Mouse (Mus musculus): ENCODE measurements around the gene B4galnt2.
"Not testable (repeated sequence)": the region's sequence is repeated elsewhere in the genome, so short reads cannot be mapped to it uniquely, and the experiment has no call there.

The B4galnt2 gene

DNA sequence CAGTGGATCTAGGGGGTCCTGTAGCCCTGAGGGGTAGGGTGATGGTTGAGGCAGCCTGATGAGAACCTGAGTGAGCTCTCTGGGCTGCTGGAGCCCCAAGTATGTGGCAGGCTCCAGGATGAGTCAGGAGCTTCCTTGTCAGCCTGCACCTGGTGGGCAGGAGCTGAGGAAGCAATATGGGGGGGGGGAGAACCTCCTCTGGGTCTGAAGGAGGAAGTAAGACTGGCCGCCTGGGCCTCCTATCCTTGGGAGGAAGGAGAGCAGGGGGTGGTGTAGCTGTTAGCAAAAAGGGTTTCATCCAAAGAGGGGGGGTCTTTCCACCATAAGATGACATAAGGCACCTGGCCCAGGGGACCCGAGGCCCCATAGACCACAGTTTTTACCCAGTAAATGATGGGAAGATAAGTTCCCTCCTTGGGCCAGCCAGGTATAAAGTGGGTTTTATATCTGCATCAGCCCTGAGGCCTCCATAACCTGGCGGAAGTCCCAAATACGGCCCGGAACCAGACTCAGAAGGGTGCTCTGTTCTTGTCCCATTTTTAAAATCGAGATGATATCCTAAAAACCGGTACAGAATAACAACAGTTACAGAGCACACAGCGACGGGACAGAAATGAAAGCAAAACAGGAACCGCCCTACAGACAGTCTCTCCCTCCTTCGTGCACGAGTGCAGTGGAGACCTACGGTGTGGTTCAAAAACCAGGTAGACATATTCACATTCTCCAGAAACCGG, 18.1 kb downstream of the B4galnt2 start:
- no peak for DNase-seq (ENCODE audit: low spot score)

DNA sequence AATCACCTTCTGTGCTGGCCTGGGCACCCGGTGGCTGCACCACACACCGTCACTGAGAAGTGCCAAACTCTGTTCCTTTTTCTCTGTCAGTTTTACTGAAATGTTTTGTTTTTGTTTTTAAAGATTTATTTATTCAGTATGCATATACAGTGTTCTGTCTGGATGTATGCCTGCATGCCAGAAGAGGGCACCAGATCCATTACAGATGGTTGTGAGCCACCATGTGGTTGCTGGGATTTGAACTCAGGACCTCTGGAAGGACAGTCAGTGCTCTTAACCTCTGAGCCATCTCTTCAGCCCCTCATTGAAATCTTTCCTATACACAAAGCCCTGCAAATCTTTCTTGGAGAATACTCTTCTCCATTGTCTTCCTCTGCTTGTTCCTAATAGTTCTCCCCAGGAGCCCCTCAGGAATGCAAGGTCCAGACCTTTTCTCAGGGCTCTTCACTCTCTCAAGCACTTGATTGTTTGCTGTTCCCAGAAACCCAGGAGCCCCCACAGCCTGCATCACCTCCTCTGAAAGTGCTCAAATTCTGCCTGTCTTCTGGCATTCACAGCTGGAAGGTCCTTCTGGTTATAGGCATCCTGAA, 24.1 kb downstream of the B4galnt2 start:
- no peak for DNase-seq (ENCODE audit: low spot score)

DNA sequence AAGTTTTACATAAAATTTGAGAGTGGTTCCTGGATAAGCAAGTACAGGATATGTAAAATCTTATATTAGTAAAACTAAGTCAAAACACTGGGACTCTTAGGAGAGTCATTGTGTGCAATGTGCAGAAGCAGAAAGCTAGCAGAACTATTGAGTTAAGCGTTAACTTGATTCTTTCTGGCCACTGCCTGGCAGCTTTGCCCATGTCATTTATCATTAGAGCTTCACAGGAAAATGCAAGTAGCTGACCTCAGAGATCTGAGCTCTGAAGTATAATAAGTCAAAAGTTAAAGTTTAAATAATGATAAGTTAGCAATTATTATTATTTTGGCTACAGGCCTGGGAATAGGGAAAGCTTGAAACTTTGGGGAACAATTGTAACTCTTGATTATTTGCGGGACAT, 34.8 kb downstream of the B4galnt2 start:
- DNase-seq (ENCODE audit: low spot score), result not testable (repeated sequence)

DNA sequence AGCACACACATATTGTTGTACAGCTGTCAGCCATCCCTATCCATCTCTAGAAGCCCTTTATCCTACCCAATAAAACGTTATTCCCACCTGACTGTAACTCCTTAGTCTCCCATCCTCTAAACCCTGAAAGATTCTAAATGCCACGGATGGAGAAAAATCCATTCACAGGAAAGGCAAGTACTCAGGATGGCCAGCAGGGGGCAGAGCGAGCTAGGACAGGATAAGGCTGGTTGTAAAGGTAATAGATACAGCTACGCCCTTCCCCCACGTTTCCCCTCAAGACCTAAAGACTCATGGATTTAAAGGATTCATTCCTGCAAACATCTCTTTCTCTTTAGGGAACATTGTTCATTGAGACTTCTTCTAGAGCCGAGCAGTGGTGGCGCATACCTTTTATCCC, 38.4 kb downstream of the B4galnt2 start:
- peak; percentile 39 for DNase-seq (ENCODE audit: low spot score)

- DNase-seq (ENCODE audit: low spot score), result no peak
Observed at GRCm38 (mm10) chr11:95875804-95876203, 38.9 kb downstream of the B4galnt2 start.

DNA sequence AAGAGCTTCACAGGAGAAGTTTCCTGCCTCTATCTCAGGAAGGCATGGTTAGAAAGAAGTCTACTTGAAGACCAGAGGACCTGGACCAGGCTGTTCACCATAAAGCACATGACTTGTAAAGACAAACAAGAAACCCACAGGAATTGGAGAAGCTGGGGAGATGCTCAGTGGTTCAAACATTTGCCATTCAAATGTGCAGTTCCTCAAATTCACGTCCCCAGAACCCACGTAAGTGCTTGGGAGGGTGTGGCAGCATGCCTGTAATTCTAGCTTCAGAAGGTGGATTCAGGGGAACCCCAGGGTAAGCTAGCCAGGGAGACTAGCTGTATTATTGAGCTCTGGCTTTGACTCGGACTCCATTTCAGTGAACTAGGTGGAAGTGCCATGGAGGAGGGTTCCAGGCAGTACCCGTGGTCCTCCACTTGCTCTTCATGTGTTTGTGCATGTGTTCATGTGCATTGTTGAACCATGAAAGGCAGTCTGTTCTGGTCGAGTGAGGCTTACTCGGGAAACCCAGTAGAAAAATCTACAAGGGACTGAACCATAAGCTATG, 44.7 kb downstream of the B4galnt2 start:
- no peak for DNase-seq (ENCODE audit: low spot score)

GRCm38 (mm10) chr11:95869442-95869841, 45.2 kb downstream of the B4galnt2 start:
- no peak for DNase-seq (ENCODE audit: low spot score)

GRCm38 (mm10) chr11:95861397-95861796, 53.3 kb downstream of the B4galnt2 start:
- DNase-seq (ENCODE audit: low spot score), result no peak

DNA sequence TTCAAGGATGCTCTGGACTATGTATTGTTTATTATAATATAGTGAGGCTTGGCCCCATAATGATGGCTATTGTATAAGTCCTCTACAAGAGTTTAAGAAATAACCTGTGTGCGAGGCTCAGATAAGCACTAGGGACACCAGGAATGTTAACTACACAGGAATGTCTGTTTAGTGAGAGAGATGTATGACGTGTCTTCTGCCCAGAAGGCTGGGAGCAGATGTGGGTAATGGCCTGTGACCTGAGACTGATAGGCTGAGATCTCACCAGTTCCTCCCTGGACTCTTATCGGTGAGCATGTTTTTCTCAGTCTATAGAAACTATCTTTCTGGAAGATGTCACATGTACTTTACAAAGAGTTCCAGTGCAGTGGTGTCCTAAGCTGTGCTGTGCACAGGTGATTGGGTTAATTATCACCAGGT, 54.6 kb downstream of the B4galnt2 start:
- peak; percentile 35 for DNase-seq (ENCODE audit: low spot score)

GRCm38 (mm10) chr11:95859468-95859855, 55.2 kb downstream of the B4galnt2 start:
- DNase-seq (ENCODE audit: low spot score), result peak; percentile 84

- peak; percentile 97 for DNase-seq (ENCODE audit: low spot score)
Observed at GRCm38 (mm10) chr11:95858528-95859467, 55.9 kb downstream of the B4galnt2 start.

- peak; percentile 57 for DNase-seq (ENCODE audit: low spot score)
Observed at GRCm38 (mm10) chr11:95857716-95858527, 56.8 kb downstream of the B4galnt2 start.

GRCm38 (mm10) chr11:95857306-95857705, 57.4 kb downstream of the B4galnt2 start:
- DNase-seq (ENCODE audit: low spot score), result peak; percentile 34

DNA sequence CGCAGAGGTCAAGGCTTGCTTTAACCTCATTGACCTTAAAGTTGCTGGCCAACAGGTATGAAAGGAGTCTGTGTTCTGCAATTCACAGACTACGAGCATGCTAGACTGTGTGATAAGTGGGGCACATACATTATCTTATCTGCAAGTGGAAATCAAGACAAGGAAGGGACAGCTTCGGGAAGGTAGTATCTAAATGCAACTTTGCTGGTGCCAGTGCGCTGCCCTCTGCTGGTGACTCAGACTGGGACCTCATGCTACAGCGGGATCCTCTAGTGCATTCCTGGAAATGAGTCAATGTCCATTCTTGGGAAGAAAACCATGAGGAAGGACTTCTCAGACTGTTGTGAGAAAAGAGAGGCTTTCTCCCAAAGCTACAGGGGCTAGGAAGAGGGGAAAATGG, 61.0 kb downstream of the B4galnt2 start:
- DNase-seq (ENCODE audit: low spot score), result peak; percentile 49

DNA sequence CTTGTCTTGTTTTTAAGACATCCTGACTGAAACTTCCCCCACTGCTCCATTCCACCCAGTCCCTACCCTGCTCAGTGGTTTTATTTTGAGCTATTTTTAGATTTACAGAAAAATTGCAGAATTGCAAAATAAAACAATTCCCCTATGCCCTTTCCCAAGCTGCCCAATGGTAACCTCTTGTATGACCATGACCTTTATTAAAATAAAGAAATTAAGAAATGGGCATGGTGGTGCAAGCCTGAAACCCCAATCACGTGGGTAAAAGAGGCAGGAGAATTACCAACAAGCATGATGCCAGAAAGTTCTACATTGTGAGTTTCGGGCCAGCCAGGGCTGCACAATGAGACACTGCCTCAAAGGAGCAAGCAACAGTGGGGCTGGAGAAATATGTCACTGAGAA, 63.8 kb downstream of the B4galnt2 start:
- DNase-seq (ENCODE audit: low spot score), result no peak

DNA sequence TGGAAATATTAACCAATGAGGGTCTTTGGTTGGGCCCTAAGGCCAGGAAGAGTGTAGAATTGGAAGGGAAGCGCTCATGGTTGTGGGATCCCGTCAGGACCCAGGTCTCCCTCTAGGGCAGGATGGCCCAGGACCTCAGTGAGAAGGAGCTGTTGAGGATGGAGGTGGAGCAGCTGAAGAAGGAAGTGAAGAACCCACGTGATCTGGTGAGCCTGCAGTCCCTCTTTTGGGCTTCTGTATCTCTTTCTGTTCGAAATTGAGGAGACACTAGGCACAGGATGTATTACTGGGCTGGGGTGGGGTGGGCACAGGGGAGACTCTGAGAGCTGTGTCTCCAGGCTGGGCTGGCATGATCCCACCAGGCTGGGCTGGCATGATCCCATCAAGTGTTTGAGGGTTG, 69.8 kb downstream of the B4galnt2 start:
- no peak for DNase-seq (ENCODE audit: low spot score)

GRCm38 (mm10) chr11:95843421-95843950, 71.2 kb downstream of the B4galnt2 start:
- DNase-seq (ENCODE audit: low spot score), result no peak

GRCm38 (mm10) chr11:95842953-95843352, 71.7 kb downstream of the B4galnt2 start:
- DNase-seq (ENCODE audit: low spot score), result no peak

DNA sequence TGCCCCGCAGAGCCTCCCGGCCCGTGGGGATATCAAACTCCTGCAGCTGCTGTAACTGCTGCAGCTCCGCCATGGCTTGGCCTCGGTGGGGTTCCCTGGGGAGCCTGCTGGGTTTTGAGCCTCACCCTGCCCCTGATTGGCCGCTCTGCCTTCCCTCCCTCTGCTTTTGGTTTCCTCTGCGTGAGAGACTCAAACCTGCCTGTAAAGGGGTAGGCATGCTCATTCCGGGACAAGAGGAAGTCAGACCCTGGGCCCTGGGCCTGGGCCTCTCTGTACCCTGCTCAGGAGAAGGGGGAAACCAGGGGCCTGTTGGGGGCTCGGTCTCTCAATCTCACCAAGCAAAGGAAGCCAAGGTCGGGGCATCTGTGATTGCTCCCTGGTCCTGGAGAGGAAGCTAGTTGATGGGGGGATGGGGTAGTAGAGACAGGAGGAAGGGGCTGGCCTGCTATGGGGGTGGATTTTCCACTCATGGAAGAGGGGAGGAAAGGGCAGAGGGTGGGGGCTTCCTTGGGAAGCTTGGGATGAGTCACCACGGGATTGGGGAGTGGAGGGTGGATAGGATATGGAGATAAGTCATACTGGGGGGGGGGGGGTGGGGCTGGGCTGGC, 72.5 kb downstream of the B4galnt2 start, which contains the start of gene Abi3:
TSS of gene Abi3 (minus strand) at position 403 of the 608 bp plus-strand sequence.
- DNase-seq (ENCODE audit: low spot score), result peak; percentile 34

- no peak for DNase-seq (ENCODE audit: low spot score)
Observed at GRCm38 (mm10) chr11:95841498-95841830, 73.2 kb downstream of the B4galnt2 start.
